Mouse (Mus musculus): ENCODE data around the gene Agap2.
"Not testable (repeated sequence)": the region's sequence is repeated elsewhere in the genome, so short reads cannot be mapped to it uniquely, and the experiment has no call there.

GRCm38 (mm10) chr10:127134394-127135035 lies 59.4 kb downstream of the Agap2 start:
- TF ChIP-seq CTCF (IDR thresholded peaks at IDR 0.05; ENCODE audit: extremely low read depth, insufficient read length, insufficient replicate concordance, low read depth, low read length): peak; percentile 44; the same call in 1 of the 2 replicates
- not testable (repeated sequence) for TF ChIP-seq POLR2A (IDR thresholded peaks at IDR 0.05; ENCODE audit: low read depth, low read length)
